Mouse (Mus musculus) subcutaneous adipose tissue, adult 2 months (tissue): ENCODE data around the gene Olfr414. TPM values are rescaled to one million over a fixed set of nuclear protein-coding genes. Genes with fewer than 3 reads are reported as not detected.

Experiments
- polyA plus RNA-seq: library from polyadenylated mRNA; depleted of rRNA; stranded (reverse); fragments of >200 nt; gene quantifications from 2 replicates; pipeline ENCODE4 v1.2.3, GENCODE M21; 2012; ENCODE audit warnings: low replicate concordance; rRNA removed

The Olfr414 gene
- not detected in 2 replicates for polyA plus RNA-seq

GRCm38 (mm10) chr1:174423764-174424163 lies at the start of gene Olfr414:
Gene Olfr414 (plus strand): TSS chr1:174424064.

GRCm38 (mm10) chr1:174390746-174391145 lies 33.1 kb upstream of the Olfr414 start, which contains the start of gene Olfr248:
Gene Olfr248 (plus strand): TSS chr1:174391046.

GRCm38 (mm10) chr1:174441782-174442181 lies 17.9 kb downstream of the Olfr414 start, which contains the start of gene Olfr220:
Gene Olfr220 (plus strand): TSS chr1:174442082.

Other genes starting within 250 kb of the Olfr414 start
- not detected in 2 replicates for gene Olfr419, start 172.0 kb upstream of the Olfr414 start, polyA plus RNA-seq
- not detected in 2 replicates for gene Mptx1, start 93.5 kb upstream of the Olfr414 start, polyA plus RNA-seq
- gene Olfr417, start 58.9 kb upstream of the Olfr414 start, polyA plus RNA-seq = not detected in 2 replicates
- gene Olfr248, start 33.0 kb upstream of the Olfr414 start, polyA plus RNA-seq = not detected in 2 replicates
- not detected in 2 replicates for gene Olfr220, start 18.0 kb downstream of the Olfr414 start, polyA plus RNA-seq
- gene Fmn2, start 77.8 kb downstream of the Olfr414 start, polyA plus RNA-seq = 0.03 and 1.2 TPM in 2 replicates